Mouse (Mus musculus): ENCODE measurements at regions not wholly inside any gene's neighbourhood (a gene's known extent, or its start where the extent isn't known, plus 50 kb on each side); places are given as distances from the start of the nearest gene placed in this dataset.

GRCm38 (mm10) chr16:76441803-76442448 lies 68.3 kb upstream of the Nrip1 start:
- 16% methylated on average over 5 of the region's 5 CpGs for WGBS (ENCODE audit: insufficient replicate concordance)
- Histone ChIP-seq H3K9me3 (replicated peaks) (no peaks in the 10 kb centered on the region), H3K36me3 (replicated peaks) (no peaks in the 10 kb centered on the region), H3K27ac (replicated peaks) (no peak overlapping the region), H3K27me3 (no peaks in the 10 kb centered on the region), H3K4me3 (replicated peaks) (no peak overlapping the region), H3K9ac (no peak overlapping the region), H3K4me2 (peak overlapping the region; percentile 38), H3K4me1 (replicated peaks) (peaks cover 12% of the 10 kb centered on the region)
- ATAC-seq (ENCODE audit: insufficient read depth) = peak; percentile 88

- Histone ChIP-seq H3K9ac (no peak overlapping the region), H3K4me2 (no peak overlapping the region), H3K36me3 (replicated peaks) (no peaks in the 10 kb centered on the region), H3K4me1 (replicated peaks) (peaks cover 12% of the 10 kb centered on the region), H3K27me3 (no peaks in the 10 kb centered on the region), H3K4me3 (replicated peaks) (no peak overlapping the region), H3K27ac (replicated peaks) (no peak overlapping the region), H3K9me3 (replicated peaks) (no peaks in the 10 kb centered on the region)
- 66% methylated on average over 3 of the region's 3 CpGs for WGBS (ENCODE audit: insufficient replicate concordance)
- no peak for ATAC-seq (ENCODE audit: insufficient read depth)
These were observed 64.7 kb upstream of the Nrip1 start for GRCm38 (mm10) chr16:76438093-76438883.

GRCm38 (mm10) chr16:76436290-76436689 lies 62.7 kb upstream of the Nrip1 start:
- H3K9ac ChIP-seq = no peak overlapping the region
- 67% methylated on average over 6 of the region's 6 CpGs for WGBS (ENCODE audit: insufficient replicate concordance)
- H3K4me3 ChIP-seq (replicated peaks) = no peak overlapping the region
- no peak for ATAC-seq (ENCODE audit: insufficient read depth)
- no peak overlapping the region for H3K4me2 ChIP-seq
- H3K27me3 ChIP-seq = no peaks in the 10 kb centered on the region
- no peaks in the 10 kb centered on the region for H3K4me1 ChIP-seq (replicated peaks)
- no peaks in the 10 kb centered on the region for H3K36me3 ChIP-seq (replicated peaks)
- H3K27ac ChIP-seq (replicated peaks) = no peak overlapping the region
- H3K9me3 ChIP-seq (replicated peaks) = no peaks in the 10 kb centered on the region

GRCm38 (mm10) chr16:76433076-76433825 lies 59.6 kb upstream of the Nrip1 start:
- H3K9me3 ChIP-seq (replicated peaks) = no peaks in the 10 kb centered on the region
- no peak overlapping the region for H3K4me2 ChIP-seq
- H3K27me3 ChIP-seq = no peaks in the 10 kb centered on the region
- H3K4me1 ChIP-seq (replicated peaks) = no peaks in the 10 kb centered on the region
- WGBS (ENCODE audit: insufficient replicate concordance) = 80% methylated on average over 24 of the region's 24 CpGs
- H3K9ac ChIP-seq = no peak overlapping the region
- H3K27ac ChIP-seq (replicated peaks) = no peak overlapping the region
- no peak for ATAC-seq (ENCODE audit: insufficient read depth)
- H3K36me3 ChIP-seq (replicated peaks) = no peaks in the 10 kb centered on the region
- no peak overlapping the region for H3K4me3 ChIP-seq (replicated peaks)

GRCm38 (mm10) chr16:76432304-76432703 lies 58.7 kb upstream of the Nrip1 start:
- H3K9me3 ChIP-seq (replicated peaks) = no peaks in the 10 kb centered on the region
- whole genome bisulfite sequencing (ENCODE audit: insufficient replicate concordance) = 65% methylated on average over 9 of the region's 9 CpGs
- H3K9ac ChIP-seq = no peak overlapping the region
- ATAC-seq (ENCODE audit: insufficient read depth) = no peak
- no peaks in the 10 kb centered on the region for H3K36me3 ChIP-seq (replicated peaks)
- H3K27me3 ChIP-seq = no peaks in the 10 kb centered on the region
- no peak overlapping the region for H3K27ac ChIP-seq (replicated peaks)
- H3K4me2 ChIP-seq = no peak overlapping the region
- H3K4me3 ChIP-seq (replicated peaks) = no peak overlapping the region
- H3K4me1 ChIP-seq (replicated peaks) = no peaks in the 10 kb centered on the region

- no peaks in the 10 kb centered on the region for H3K9me3 ChIP-seq (replicated peaks)
- 75% methylated on average over 3 of the region's 3 CpGs for WGBS (ENCODE audit: insufficient replicate concordance)
- no peak for ATAC-seq (ENCODE audit: insufficient read depth)
- H3K4me1 ChIP-seq (replicated peaks) = no peaks in the 10 kb centered on the region
- H3K36me3 ChIP-seq (replicated peaks) = no peaks in the 10 kb centered on the region
- H3K27me3 ChIP-seq = no peaks in the 10 kb centered on the region
- no peak overlapping the region for H3K4me2 ChIP-seq
- H3K4me3 ChIP-seq (replicated peaks) = no peak overlapping the region
- no peak overlapping the region for H3K9ac ChIP-seq
- H3K27ac ChIP-seq (replicated peaks) = no peak overlapping the region
These were observed 55.5 kb upstream of the Nrip1 start for GRCm38 (mm10) chr16:76429156-76429555.

GRCm38 (mm10) chr16:76423964-76424363 lies 50.3 kb upstream of the Nrip1 start:
- Histone ChIP-seq H3K9ac (no peak overlapping the region), H3K9me3 (replicated peaks) (no peaks in the 10 kb centered on the region), H3K27ac (replicated peaks) (no peak overlapping the region), H3K27me3 (no peaks in the 10 kb centered on the region), H3K4me3 (replicated peaks) (no peak overlapping the region), H3K4me1 (replicated peaks) (no peaks in the 10 kb centered on the region), H3K4me2 (no peak overlapping the region), H3K36me3 (replicated peaks) (no peaks in the 10 kb centered on the region)
- WGBS (ENCODE audit: insufficient replicate concordance) = 82% methylated on average over 14 of the region's 14 CpGs
- ATAC-seq (ENCODE audit: insufficient read depth) = no peak

Data from liver, embryonic 15.5 days (tissue).